Mouse (Mus musculus) heart, embryonic 12.5 days (tissue): ENCODE measurements at regions not wholly inside any gene's neighbourhood (a gene's known extent, or its start where the extent isn't known, plus 50 kb on each side); places are given as distances from the start of the nearest gene placed in this dataset.
"Not testable (repeated sequence)": the region's sequence is repeated elsewhere in the genome, so short reads cannot be mapped to it uniquely, and the experiment has no call there.

ENCODE experiments used
- ATAC-seq: fragments of 200-750 bp; cut with Nextera tagmentation; 2 replicates; pipeline ENCODE4 v1.8.0; 2017; ENCODE audit warnings: moderate TSS enrichment, moderate library complexity; ENCODE audit not compliant: insufficient number of reproducible peaks, low FRiP score
- H3K27ac ChIP-seq: fragments of 300-500 bp; sonication (generic); 2 replicates; pipeline ENCODE4 v1.5.1; 2016; ENCODE audit warnings: mild to moderate bottlenecking, moderate library complexity; ENCODE audit not compliant: poor library complexity, severe bottlenecking
- H3K27me3 ChIP-seq: fragments of 300-500 bp; sonication (generic); replicated peaks from 2 replicates; pipeline ENCODE4 v1.6.1; 2016; ENCODE audit warnings: mild to moderate bottlenecking, moderate library complexity
- H3K36me3 ChIP-seq: fragments of 300-500 bp; sonication (generic); 2 replicates; pipeline ENCODE4 v1.6.1; 2016; ENCODE audit warnings: mild to moderate bottlenecking, moderate library complexity
- H3K4me1 ChIP-seq: fragments of 300-500 bp; sonication (generic); replicated peaks from 2 replicates; pipeline ENCODE4 v1.6.1; 2016; ENCODE audit warnings: mild to moderate bottlenecking
- H3K4me2 ChIP-seq: fragments of 300-500 bp; sonication (generic); 2 replicates; pipeline ENCODE4 v1.6.1; 2016; ENCODE audit warnings: mild to moderate bottlenecking, moderate library complexity
- H3K4me3 ChIP-seq: fragments of 300-500 bp; sonication (generic); 2 replicates; pipeline ENCODE4 v1.5.1; 2016; ENCODE audit warnings: mild to moderate bottlenecking
- H3K9ac ChIP-seq: fragments of 300-500 bp; sonication (generic); 2 replicates; pipeline ENCODE4 v1.6.1; 2016; ENCODE audit warnings: mild to moderate bottlenecking, moderate library complexity
- H3K9me3 ChIP-seq: fragments of 300-500 bp; sonication (generic); replicated peaks from 2 replicates; pipeline ENCODE4 v1.6.1; 2016; ENCODE audit warnings: mild to moderate bottlenecking, moderate library complexity
- WGBS: fragments of 180-500 bp; shearing (Covaris S2); methylation state at CpG from one replicate; pipeline ENCODE4 v1.1.7; 2016; 5-methylcytosine and 5-hydroxymethylcytosine counted together

DNA sequence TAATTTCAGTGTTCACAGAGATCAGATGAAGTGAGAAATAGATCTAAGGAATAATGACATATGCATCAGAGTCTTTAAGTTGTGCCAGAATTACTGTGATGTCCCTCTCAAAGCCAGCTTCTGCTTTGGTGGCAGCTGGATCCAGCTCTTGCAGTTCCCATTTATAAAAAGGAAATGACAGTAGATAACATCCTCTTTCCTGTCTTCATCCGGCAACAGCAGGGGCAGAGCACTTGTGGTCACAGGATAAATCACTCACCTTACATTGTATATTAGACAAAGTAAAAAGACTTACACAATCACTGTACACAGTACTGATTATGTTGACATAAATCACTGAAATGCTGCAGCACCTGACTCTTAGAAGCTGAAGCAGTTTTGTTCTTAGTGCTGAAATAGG lies 1214.2 kb downstream of the Adam6a start:
- not testable (repeated sequence) for H3K4me2 ChIP-seq, H3K36me3 ChIP-seq, H3K27ac ChIP-seq, H3K9ac ChIP-seq, ATAC-seq, H3K4me1 ChIP-seq, H3K27me3 ChIP-seq, H3K4me3 ChIP-seq
- peaks cover 16% of the 10 kb centered on the region for H3K9me3 ChIP-seq
- WGBS: 76% methylated on average over 1 of the region's 1 CpGs

- peaks cover 20% of the 10 kb centered on the region for H3K9me3 ChIP-seq
- not testable (repeated sequence) for H3K27me3 ChIP-seq, H3K4me2 ChIP-seq, ATAC-seq, H3K9ac ChIP-seq, H3K36me3 ChIP-seq, H3K27ac ChIP-seq, H3K4me3 ChIP-seq, H3K4me1 ChIP-seq
- WGBS: 79% methylated on average over 3 of the region's 3 CpGs
Observed at GRCm38 (mm10) chr12:114764211-114764610, 1220.5 kb downstream of the Adam6a start.

- H3K9me3 ChIP-seq: peaks cover 57% of the 10 kb centered on the region
- H3K9ac ChIP-seq, H3K4me2 ChIP-seq, H3K27ac ChIP-seq, H3K27me3 ChIP-seq, H3K4me1 ChIP-seq, H3K36me3 ChIP-seq, H3K4me3 ChIP-seq, ATAC-seq: not testable (repeated sequence)
- 64% methylated on average over 2 of the region's 2 CpGs for WGBS
Observed at GRCm38 (mm10) chr12:114775414-114775813, 1231.7 kb downstream of the Adam6a start.

DNA sequence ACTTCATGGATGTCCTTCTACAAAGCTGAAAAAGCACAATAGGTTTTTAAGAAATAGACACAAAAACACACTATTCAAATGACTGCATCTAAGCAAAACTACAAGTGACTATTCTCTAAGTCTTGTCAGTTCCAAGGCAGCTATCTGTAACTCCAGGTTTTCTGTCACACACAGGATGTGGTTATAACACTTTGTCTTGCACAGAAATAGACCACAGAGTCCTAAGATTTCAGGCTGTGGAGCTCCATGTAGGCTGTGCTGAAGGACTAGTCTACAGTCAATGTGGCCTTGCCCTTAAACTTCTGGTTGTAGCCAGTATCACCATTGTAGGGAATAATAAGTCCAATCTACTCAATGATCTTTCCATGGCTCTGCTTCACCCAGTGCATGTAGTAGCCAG lies 1243.1 kb upstream of the Zfp386 start:
- H3K27ac ChIP-seq: no peak overlapping the region
- peaks cover 25% of the 10 kb centered on the region for H3K9me3 ChIP-seq
- no peaks in the 10 kb centered on the region for H3K36me3 ChIP-seq
- no peaks in the 10 kb centered on the region for H3K4me1 ChIP-seq
- no peak for ATAC-seq
- H3K9ac ChIP-seq: no peak overlapping the region
- no peak overlapping the region for H3K4me2 ChIP-seq
- no peak overlapping the region for H3K4me3 ChIP-seq
- no peaks in the 10 kb centered on the region for H3K27me3 ChIP-seq

DNA sequence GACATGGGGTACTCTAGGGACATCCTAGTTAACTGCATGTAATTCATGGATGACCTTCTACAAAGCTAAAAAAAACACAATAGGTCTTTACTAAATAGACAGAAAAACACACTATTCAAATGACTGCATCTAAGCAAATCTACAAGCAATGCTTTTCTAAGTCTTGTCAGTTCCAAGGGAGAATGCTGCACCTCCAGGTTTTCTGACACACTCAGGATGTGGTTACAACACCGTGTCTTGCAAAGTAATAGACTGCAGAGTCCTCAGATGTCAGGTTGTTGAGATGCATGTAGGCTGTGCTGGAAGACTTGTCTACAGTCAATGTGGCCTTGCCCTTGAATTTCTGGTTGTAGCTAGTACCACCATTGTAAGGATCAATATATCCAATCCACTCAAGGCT lies 1238.3 kb upstream of the Zfp386 start:
- 69% methylated on average over 1 of the region's 1 CpGs for WGBS
- Histone ChIP-seq H3K27me3 (no peaks in the 10 kb centered on the region), H3K4me1 (no peaks in the 10 kb centered on the region), H3K4me2 (no peak overlapping the region), H3K4me3 (no peak overlapping the region), H3K9me3 (peaks cover 36% of the 10 kb centered on the region), H3K27ac (no peak overlapping the region), H3K36me3 (no peaks in the 10 kb centered on the region), H3K9ac (no peak overlapping the region)
- no peak for ATAC-seq

- peaks cover 31% of the 10 kb centered on the region; the same call in 1 of the 2 replicates for H3K9me3 ChIP-seq
- not testable (repeated sequence) for H3K9ac ChIP-seq, H3K27me3 ChIP-seq, H3K36me3 ChIP-seq, ATAC-seq, H3K4me1 ChIP-seq, H3K4me3 ChIP-seq, H3K4me2 ChIP-seq, H3K27ac ChIP-seq
- WGBS: 59% methylated on average over 1 of the region's 1 CpGs
Observed at GRCm38 (mm10) chr12:114816858-114817257, 1230.7 kb upstream of the Zfp386 start.

- Histone ChIP-seq H3K4me2 (no peak overlapping the region), H3K4me3 (no peak overlapping the region), H3K9me3 (peaks cover 12% of the 10 kb centered on the region), H3K27ac (no peak overlapping the region), H3K27me3 (no peaks in the 10 kb centered on the region), H3K9ac (no peak overlapping the region), H3K4me1 (no peaks in the 10 kb centered on the region), H3K36me3 (no peaks in the 10 kb centered on the region)
- ATAC-seq: no peak
Observed at GRCm38 (mm10) chr12:114832916-114833315, 1214.6 kb upstream of the Zfp386 start.
